12 mouse cellular contexts compared by ENCODE assay signal in genomic region chr2:79760018-79760417, GRCm38 (mm10). TPM values are rescaled to one million over a fixed set of nuclear protein-coding genes. Genes with fewer than 3 reads are reported as not detected.
DNase-seq lines count a peak whose midpoint lies in the region; ATAC-seq lines count a peak whose summit lies in the region.
"Had no signal": no experiment of that assay in that cellular context is flagged by ENCODE, and none has a peak within 500 bp of the region (broad histone marks: within the 10 kb centered on the region; RNA-seq: fewer than 3 reads in every experiment).

No protein-coding gene starts in this region.

- peaks cover 8% of the 10 kb centered on the region for H3K4me1 ChIP-seq in intestine, embryonic 16.5 days (ENCODE audit: control insufficient read depth, insufficient read depth, low read length)
- H3K4me1 ChIP-seq in intestine, embryonic 15.5 days (replicated peaks): no peaks in the 10 kb centered on the region
- H3K4me1 ChIP-seq: limb, embryonic 15.5 days had no signal

- no peaks in the 10 kb centered on the region for H3K27me3 ChIP-seq in intestine, embryonic 16.5 days (replicated peaks; ENCODE audit: control insufficient read depth, insufficient read depth, low read length)
- H3K27me3 ChIP-seq in intestine, embryonic 15.5 days (replicated peaks): no peaks in the 10 kb centered on the region
- H3K27me3 ChIP-seq: limb, embryonic 15.5 days; megakaryocyte, embryonic 14.5 days had no signal

- no peaks in the 10 kb centered on the region for H3K36me3 ChIP-seq in intestine, embryonic 16.5 days (ENCODE audit: control insufficient read depth, insufficient read depth, low read length)
- H3K36me3 ChIP-seq in intestine, embryonic 15.5 days: no peaks in the 10 kb centered on the region
- H3K36me3 ChIP-seq: limb, embryonic 15.5 days had no signal

- H3K27ac ChIP-seq in intestine, embryonic 16.5 days (ENCODE audit: low read length): peak overlapping the region; percentile 38; the same call in 1 of the 2 replicates
- no peak overlapping the region for H3K27ac ChIP-seq in intestine, embryonic 15.5 days
- H3K27ac ChIP-seq: kidney, postnatal 0 days; limb, embryonic 15.5 days had no signal

- no peak overlapping the region for H3K9ac ChIP-seq in intestine, embryonic 16.5 days (ENCODE audit: low read depth, low read length)
- H3K9ac ChIP-seq in intestine, embryonic 15.5 days: no peak overlapping the region
- H3K9ac ChIP-seq: limb, embryonic 15.5 days had no signal

- H3K9me3 ChIP-seq in intestine, embryonic 16.5 days (ENCODE audit: control insufficient read depth, low read length): no peaks in the 10 kb centered on the region
- H3K9me3 ChIP-seq in intestine, embryonic 15.5 days: no peaks in the 10 kb centered on the region
- H3K9me3 ChIP-seq: limb, embryonic 15.5 days; megakaryocyte, embryonic 14.5 days had no signal

- H3K4me2 ChIP-seq in intestine, embryonic 16.5 days (ENCODE audit: low read depth, low read length): no peak overlapping the region
- no peak overlapping the region for H3K4me2 ChIP-seq in intestine, embryonic 15.5 days (replicated peaks)
- H3K4me2 ChIP-seq: limb, embryonic 15.5 days had no signal

- no peak for ATAC-seq in intestine, embryonic 16.5 days
- ATAC-seq in intestine, embryonic 15.5 days: no peak
- no peak for ATAC-seq in erythroblast, adult 5-6 weeks (replicated peaks; ENCODE audit: low FRiP score, poor library complexity, severe bottlenecking)

- WGBS in intestine, embryonic 16.5 days: 72% methylated on average over 4 of the region's 4 CpGs
- WGBS in intestine, embryonic 15.5 days: 66% methylated on average over 4 of the region's 4 CpGs

- H3K4me3 ChIP-seq in intestine, embryonic 16.5 days (ENCODE audit: low read length): no peak overlapping the region
- no peak overlapping the region for H3K4me3 ChIP-seq in intestine, embryonic 15.5 days (replicated peaks)
- H3K4me3 ChIP-seq: limb, embryonic 15.5 days had no signal

- peak; percentile 85 for DNase-seq in fibroblast of lung, adult 2 months (ENCODE audit: low read depth)
- peak; percentile 19 to 36 for DNase-seq in layer of hippocampus, adult 18-20 months (ENCODE audit: low spot score in 2 of 2)
- DNase-seq in right cerebral cortex, postnatal 36 days (ENCODE audit: low spot score in 2 of 2): peak; percentile 13 to 18
- no peak for DNase-seq in ovary, postnatal 36 days (ENCODE audit: low spot score)
- DNase-seq: thymus, postnatal 4 days had no signal

RNA-seq across cellular contexts. Expression of gene Ppp1r1c, which starts 52.4 kb away (rescaled TPM):
- not detected in 2 replicates for polyA plus RNA-seq in intestine, embryonic 16.5 days (2015; fragmentation: Nextera tagmentation; extraction: Ambion mirVana)
- polyA plus RNA-seq in intestine, embryonic 15.5 days (2015; fragmentation: Nextera tagmentation; extraction: Ambion mirVana): not detected in 2 replicates
- under 1 TPM in 1 of 2 experiments, not detected in 1; 0.10 TPM for total RNA-seq in layer of hippocampus, adult 18-20 months (2021)
- not detected in 2 replicates for total RNA-seq in erythroblast, adult 5-6 weeks (2015; ENCODE audit: low replicate concordance)
- not detected in 2 replicates for total RNA-seq in erythroblast, adult 5-6 weeks (2017; ENCODE audit: low replicate concordance)
- polyA plus RNA-seq: heart, postnatal 0 days had no signal
